Mouse (Mus musculus) stomach, postnatal 0 days (tissue): ENCODE results near the gene Ermard. TPM values are rescaled to one million over a fixed set of nuclear protein-coding genes. Genes with fewer than 3 reads are reported as not detected.
"Not testable (repeated sequence)": the region's sequence is repeated elsewhere in the genome, so short reads cannot be mapped to it uniquely, and the experiment has no call there.

Experiments
- ATAC-seq: fragments of 200-750 bp; cut with Nextera tagmentation; 2 replicates; pipeline ENCODE4 v1.8.0; 2017; ENCODE audit not compliant: low FRiP score, low TSS enrichment
- DNase-seq: peaks from one replicate; pipeline ENCODE4 v3.0.0-alpha.2; 2016; ENCODE audit warnings: low spot score
- H3K27ac ChIP-seq: fragments of 300-500 bp; sonication (generic); replicated peaks from 2 replicates; pipeline ENCODE4 v1.5.1; 2014; ENCODE audit warnings: mild to moderate bottlenecking, control low read depth
- H3K27me3 ChIP-seq: fragments of 300-500 bp; sonication (generic); 2 replicates; pipeline ENCODE4 v1.6.1; 2014; ENCODE audit warnings: low read length; ENCODE audit not compliant: control insufficient read depth, insufficient read depth
- H3K36me3 ChIP-seq: fragments of 300-500 bp; sonication (generic); 2 replicates; pipeline ENCODE4 v1.6.1; 2014; ENCODE audit warnings: low read length, mixed read lengths; ENCODE audit not compliant: control insufficient read depth, insufficient read depth
- H3K4me1 ChIP-seq: fragments of 300-500 bp; sonication (generic); replicated peaks from 2 replicates; pipeline ENCODE4 v1.6.1; 2014; ENCODE audit warnings: antibody characterized with exemption; ENCODE audit not compliant: control insufficient read depth, insufficient read depth
- H3K4me2 ChIP-seq: fragments of 300-500 bp; sonication (generic); replicated peaks from 2 replicates; pipeline ENCODE4 v1.6.1; 2014; ENCODE audit warnings: low read depth, mild to moderate bottlenecking, control low read depth, moderate library complexity
- H3K4me3 ChIP-seq: fragments of 300-500 bp; sonication (generic); 2 replicates; pipeline ENCODE4 v1.5.1; 2014; ENCODE audit warnings: low read depth, low read length, control low read depth
- H3K9ac ChIP-seq: fragments of 300-500 bp; sonication (generic); 2 replicates; pipeline ENCODE4 v1.6.1; 2014; ENCODE audit warnings: mild to moderate bottlenecking, low read length, control low read depth, mixed read lengths
- H3K9me3 ChIP-seq: fragments of 300-500 bp; sonication (generic); 2 replicates; pipeline ENCODE4 v1.6.1; 2016; ENCODE audit warnings: low read length; ENCODE audit not compliant: control insufficient read depth
- WGBS: fragments of 180-500 bp; shearing (Covaris S2); extraction: QIAGEN DNeasy Blood & Tissue Kit; methylation state at CpG from one replicate; pipeline ENCODE4 v1.1.7; 2014; 5-methylcytosine and 5-hydroxymethylcytosine counted together
- polyA plus RNA-seq: library from polyadenylated mRNA; unstranded; fragments of >200 nt; fragmentation: Nextera tagmentation; extraction: Ambion mirVana; gene quantifications from 2 replicates; pipeline ENCODE4 v1.2.1, GENCODE M21; 2015

Gene Ermard
- polyA plus RNA-seq, 1 experiment from 2014 or later, result 33.3 TPM

DNA sequence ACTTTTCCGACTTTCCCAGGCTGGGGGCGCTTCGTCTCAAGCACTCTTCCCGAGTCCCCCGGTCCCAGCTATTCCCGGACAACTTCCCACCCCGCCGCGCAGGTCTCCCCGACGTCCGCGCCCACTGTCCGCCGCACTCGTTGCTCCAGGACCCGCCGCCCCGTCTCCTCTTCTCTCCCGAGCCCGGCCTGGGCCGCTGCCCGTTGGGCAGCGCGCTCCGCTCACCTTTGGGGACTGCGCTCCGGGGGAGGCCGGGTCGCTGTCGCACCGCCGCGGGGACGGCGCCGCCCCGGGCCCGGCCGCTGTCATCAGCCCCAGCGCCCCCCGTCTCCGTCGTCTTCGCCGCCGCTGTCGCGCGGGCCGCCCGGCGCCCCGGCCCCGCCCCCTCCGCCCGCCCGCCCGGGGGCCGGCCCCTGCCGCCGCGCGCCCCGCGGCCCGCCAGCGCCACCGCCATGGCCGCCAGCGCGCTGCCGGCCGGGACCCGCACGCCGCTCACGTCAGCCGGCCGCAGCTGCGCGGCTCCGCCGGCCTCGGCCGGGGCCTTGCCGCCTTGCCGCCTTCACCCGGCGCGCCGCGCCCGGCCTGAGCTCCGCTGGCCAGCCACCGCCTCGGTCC lies 17.0 kb upstream of the Ermard start:
- ATAC-seq, result peak; percentile 80
- H3K4me3 ChIP-seq, H3K27ac ChIP-seq, H3K9me3 ChIP-seq, H3K9ac ChIP-seq, H3K4me2 ChIP-seq, DNase-seq, H3K4me1 ChIP-seq, H3K27me3 ChIP-seq, H3K36me3 ChIP-seq: not testable (repeated sequence)
- no CpG with 5 or more reads among the region's 97 CpGs for WGBS

DNA sequence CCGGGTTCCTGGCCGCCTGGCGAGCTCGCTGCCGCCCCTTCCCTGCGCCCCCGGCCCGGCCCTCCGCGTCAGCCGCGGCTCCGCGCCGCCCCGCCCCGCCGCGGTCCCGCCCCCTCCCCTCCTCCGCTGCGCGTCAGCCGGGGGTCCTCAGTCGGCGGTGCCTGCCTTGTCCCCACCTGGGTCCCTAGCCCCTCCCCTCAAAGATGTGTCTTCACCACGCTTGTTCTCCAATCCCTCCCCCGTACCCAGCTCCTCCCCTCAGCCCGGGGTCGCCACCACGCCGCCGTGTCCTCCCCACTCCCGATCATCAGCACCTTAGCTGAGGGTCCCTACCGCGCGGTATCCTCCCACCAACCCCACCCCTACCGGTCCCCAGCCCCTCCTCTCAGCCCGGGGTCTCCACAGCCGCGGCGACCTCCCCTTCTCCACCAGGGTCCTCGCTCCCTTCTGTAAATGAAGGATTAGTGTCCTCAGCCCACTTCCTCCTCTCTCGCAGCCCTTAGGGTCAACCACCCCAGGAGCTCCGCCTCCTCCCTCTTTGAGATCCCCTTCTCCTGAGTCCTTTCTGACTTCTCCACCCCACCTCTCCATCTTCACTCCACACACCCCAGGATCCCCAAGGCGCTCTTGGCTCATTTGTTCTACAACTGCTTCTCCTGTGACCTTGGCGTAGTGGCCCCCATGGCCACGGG lies 16.4 kb upstream of the Ermard start:
- WGBS, result no CpG with 5 or more reads among the region's 48 CpGs
- not testable (repeated sequence) for H3K9me3 ChIP-seq, H3K9ac ChIP-seq, H3K4me3 ChIP-seq, DNase-seq, H3K4me2 ChIP-seq, H3K4me1 ChIP-seq, H3K27me3 ChIP-seq, H3K27ac ChIP-seq, H3K36me3 ChIP-seq
- peak; percentile 69 for ATAC-seq

DNA sequence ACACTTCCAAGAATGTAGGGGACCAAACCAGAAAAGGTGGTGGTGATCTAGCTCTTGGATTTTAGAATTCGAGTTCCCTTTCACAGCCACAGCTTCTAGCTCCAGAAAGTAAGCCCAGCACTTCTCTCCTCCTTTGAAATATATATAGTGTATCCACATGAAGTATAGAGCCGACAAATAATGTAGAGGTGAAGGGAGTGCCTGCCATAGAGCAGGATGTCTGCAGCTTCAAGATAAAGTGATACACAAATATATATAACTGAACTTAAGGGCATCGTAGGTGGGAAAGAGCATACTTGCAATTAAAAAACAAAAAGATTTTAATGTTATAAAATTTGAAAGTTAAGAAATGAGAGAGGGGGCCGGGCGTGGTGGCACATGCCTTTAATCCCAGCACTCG lies 15.5 kb upstream of the Ermard start:
- WGBS, result no CpG with 5 or more reads among the region's 6 CpGs
- not testable (repeated sequence) for ATAC-seq, H3K9me3 ChIP-seq, H3K36me3 ChIP-seq, DNase-seq, H3K4me2 ChIP-seq, H3K27ac ChIP-seq, H3K4me1 ChIP-seq, H3K4me3 ChIP-seq, H3K27me3 ChIP-seq, H3K9ac ChIP-seq

DNA sequence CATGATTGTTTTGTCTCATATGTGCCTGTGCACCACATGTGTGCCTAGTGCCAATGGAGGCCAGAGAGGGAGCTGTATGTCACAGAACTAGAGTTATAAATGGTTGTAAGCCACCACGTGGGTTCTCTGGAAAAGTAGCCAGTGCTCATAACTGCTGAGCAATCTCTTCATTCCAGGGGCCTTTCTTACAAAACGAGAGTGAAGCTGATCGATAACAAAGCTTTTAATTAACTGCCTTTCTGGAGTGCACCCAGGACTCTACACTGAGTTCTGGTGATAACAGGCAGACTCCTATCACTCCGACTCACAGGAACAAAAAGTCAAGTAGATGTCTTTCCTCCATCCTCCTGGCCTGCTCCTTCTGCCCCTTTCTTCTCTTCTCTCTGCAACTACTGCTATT lies 9.6 kb upstream of the Ermard start:
- H3K9me3 ChIP-seq, H3K4me2 ChIP-seq, H3K4me1 ChIP-seq, H3K27me3 ChIP-seq, DNase-seq, H3K9ac ChIP-seq, H3K36me3 ChIP-seq, H3K4me3 ChIP-seq, H3K27ac ChIP-seq, ATAC-seq: not testable (repeated sequence)
- no CpG with 5 or more reads among the region's 4 CpGs for WGBS

DNA sequence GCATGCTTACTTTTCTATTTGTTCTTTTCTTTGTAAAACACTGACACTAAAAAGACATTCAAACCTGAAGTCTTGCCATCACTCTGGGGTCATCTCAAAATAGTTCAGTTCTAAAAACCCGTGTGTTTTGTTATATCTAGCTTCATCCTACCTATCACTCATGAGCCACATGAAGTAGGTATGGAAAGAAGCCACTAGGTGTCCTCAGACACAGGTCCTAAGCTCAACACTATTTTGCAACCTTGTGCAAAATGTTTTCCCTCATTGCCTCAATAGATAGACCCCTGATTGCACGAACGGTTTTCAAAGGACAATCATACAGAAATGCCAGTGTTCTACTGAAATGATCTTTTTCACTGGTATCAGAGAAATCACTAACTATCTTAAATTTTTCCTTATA lies 553 bp upstream of the Ermard start:
- WGBS, result no CpG with 5 or more reads among the region's 3 CpGs
- not testable (repeated sequence) for H3K9me3 ChIP-seq, H3K27ac ChIP-seq, H3K36me3 ChIP-seq, H3K9ac ChIP-seq, H3K4me1 ChIP-seq, H3K4me2 ChIP-seq, H3K27me3 ChIP-seq, DNase-seq, H3K4me3 ChIP-seq
- 0 out of 2 replicates have a peak, but pooled peaks have one; percentile 24 for ATAC-seq

DNA sequence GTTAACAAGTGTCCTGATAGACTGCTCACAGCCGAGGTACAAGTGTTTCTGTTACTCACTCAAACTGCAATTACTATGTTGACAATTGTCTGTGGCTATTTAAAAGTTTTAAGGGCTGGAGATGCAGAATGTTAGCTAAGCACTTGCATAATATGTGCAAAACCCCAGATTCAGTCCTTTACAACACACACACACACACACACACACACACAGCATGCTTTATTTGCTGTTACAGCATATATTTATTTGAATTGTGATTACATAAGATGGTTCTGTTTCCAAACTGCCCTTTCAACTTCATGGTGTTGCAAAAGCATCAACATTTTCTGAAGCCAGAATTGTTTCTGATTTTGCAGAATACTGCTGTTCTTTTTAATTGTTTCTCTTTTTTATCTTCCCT lies 9.3 kb downstream of the Ermard start:
- H3K36me3 ChIP-seq, H3K9ac ChIP-seq, H3K4me1 ChIP-seq, H3K27ac ChIP-seq, ATAC-seq, DNase-seq, H3K9me3 ChIP-seq, H3K27me3 ChIP-seq, H3K4me3 ChIP-seq, H3K4me2 ChIP-seq: not testable (repeated sequence)
- no CpG with 5 or more reads among the region's 1 CpGs for WGBS

DNA sequence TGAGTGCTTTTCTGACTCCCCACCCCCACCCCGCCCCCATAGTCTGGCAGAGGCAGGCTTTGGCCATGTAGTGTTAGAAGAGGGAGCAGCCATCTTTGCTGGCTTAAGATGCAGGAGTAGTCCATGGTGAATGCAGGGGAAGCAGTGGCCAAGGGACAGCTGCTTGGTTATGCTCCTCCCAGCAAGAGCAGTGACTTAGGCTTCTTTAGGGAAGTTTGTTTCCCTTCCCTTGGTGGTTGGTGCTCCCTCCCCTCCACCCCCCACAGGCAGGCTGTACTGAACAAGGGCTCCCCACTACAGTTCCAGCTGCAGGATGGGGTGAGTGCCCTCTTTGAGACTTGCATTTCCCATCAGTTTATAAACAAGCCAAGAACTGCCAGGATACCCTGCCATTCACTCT lies 11.8 kb downstream of the Ermard start:
- not testable (repeated sequence) for DNase-seq, H3K4me3 ChIP-seq, H3K4me2 ChIP-seq, H3K4me1 ChIP-seq, H3K27ac ChIP-seq, H3K9me3 ChIP-seq, ATAC-seq, H3K27me3 ChIP-seq, H3K9ac ChIP-seq, H3K36me3 ChIP-seq
- WGBS, result 80% methylated on average over 1 of the region's 1 CpGs

DNA sequence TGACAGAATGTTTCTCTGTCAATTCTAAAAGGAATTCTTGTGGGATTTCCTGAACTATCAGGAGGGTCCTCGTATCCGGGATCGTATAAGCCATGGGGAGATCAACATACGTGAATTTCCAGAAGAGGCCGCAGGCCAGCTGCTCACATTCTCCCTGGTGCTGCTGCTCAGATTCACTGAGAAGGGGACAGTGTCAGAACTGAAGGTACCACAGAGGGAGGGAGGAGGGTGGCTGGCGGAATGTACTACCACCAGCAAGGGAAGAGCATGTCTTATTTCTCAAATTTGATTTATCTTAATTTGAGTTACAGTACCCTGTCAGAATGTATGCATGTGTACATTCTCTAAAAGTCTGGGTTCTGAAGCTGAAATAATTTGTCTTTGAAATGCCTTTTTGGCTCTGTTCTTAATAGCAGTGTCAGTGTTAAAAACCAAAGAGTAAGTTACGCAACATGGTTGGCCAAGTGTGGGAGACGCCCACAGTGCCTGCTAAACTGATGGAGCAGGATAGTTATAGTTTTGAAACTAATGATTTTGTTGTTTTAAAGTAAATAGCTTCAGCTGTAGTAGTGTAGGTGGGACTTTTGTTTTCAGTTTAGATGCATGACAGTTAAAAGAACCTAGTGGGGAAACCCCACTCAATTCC lies 12.3 kb downstream of the Ermard start:
- ATAC-seq, result peak; percentile 56; the same call in 1 of the 2 replicates
- not testable (repeated sequence) for H3K4me3 ChIP-seq, DNase-seq, H3K9me3 ChIP-seq, H3K4me1 ChIP-seq, H3K36me3 ChIP-seq, H3K27ac ChIP-seq, H3K9ac ChIP-seq, H3K27me3 ChIP-seq, H3K4me2 ChIP-seq
- WGBS, result 83% methylated on average over 5 of the region's 8 CpGs

DNA sequence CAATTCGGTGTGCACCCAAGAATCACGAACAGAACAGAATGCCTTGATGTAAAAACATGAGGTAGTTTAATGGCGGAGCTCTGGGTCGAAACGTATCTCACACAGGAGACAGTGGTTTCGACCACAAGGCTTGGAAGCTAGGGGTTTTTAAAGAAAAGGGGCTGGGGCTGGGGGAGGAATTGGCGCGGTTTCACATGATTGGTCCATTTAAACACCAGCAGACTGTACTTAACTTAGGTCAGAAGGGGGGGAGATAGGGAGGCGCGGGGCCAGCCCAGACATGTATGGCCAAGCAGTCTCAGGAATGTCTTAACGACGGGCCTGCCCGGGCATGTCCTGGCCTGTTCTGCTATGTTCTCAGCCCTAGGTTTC lies 12.8 kb downstream of the Ermard start:
- H3K9me3 ChIP-seq, DNase-seq, H3K27me3 ChIP-seq, H3K4me1 ChIP-seq, H3K4me2 ChIP-seq, H3K4me3 ChIP-seq, H3K9ac ChIP-seq, H3K27ac ChIP-seq, ATAC-seq, H3K36me3 ChIP-seq: not testable (repeated sequence)
- 88% methylated on average over 10 of the region's 13 CpGs for WGBS
